Mouse (Mus musculus) myocyte (in vitro differentiated cells): ENCODE results near the gene Atp2a2.

Experiments used
- CEBPB ChIP-seq: IDR thresholded peaks from 2 replicates; pipeline ENCODE4 v1.6.1; 2011; ENCODE audit warnings: mild to moderate bottlenecking, moderate library complexity; ENCODE audit not compliant: poor library complexity, insufficient read depth, severe bottlenecking
- E2F4 ChIP-seq: IDR thresholded peaks from one replicate; pipeline ENCODE4 v1.6.1; 2011; ENCODE audit warnings: mild to moderate bottlenecking, control low read depth, moderate library complexity; ENCODE audit not compliant: insufficient read depth
- MAX ChIP-seq: IDR thresholded peaks from one replicate; pipeline ENCODE4 v1.6.1; 2011; ENCODE audit warnings: low read depth, mild to moderate bottlenecking, control low read depth
- MYOG ChIP-seq, 3 experiments: IDR thresholded peaks; one replicate each; pipeline ENCODE4 v1.6.1; 2011; ENCODE audit warnings: control low read depth in 2 of 3, low read depth in 2 of 3, mild to moderate bottlenecking in 2 of 3; ENCODE audit not compliant: insufficient read length in 2 of 3, control insufficient read depth in 1 of 3, insufficient read depth in 1 of 3
- POLR2A ChIP-seq: IDR thresholded peaks from one replicate; pipeline ENCODE4 v1.6.1; 2011; ENCODE audit warnings: low read depth, mild to moderate bottlenecking, control low read depth, moderate library complexity; ENCODE audit not compliant: insufficient read length
- POLR2AphosphoS2 ChIP-seq: IDR thresholded peaks from one replicate; pipeline ENCODE4 v1.6.1; 2011; ENCODE audit warnings: low read depth, control low read depth; ENCODE audit not compliant: insufficient read length
- REST ChIP-seq: IDR thresholded peaks from one replicate; pipeline ENCODE4 v1.6.1; 2011; ENCODE audit warnings: mild to moderate bottlenecking, control low read depth, moderate library complexity; ENCODE audit not compliant: insufficient read depth, insufficient read length

DNA sequence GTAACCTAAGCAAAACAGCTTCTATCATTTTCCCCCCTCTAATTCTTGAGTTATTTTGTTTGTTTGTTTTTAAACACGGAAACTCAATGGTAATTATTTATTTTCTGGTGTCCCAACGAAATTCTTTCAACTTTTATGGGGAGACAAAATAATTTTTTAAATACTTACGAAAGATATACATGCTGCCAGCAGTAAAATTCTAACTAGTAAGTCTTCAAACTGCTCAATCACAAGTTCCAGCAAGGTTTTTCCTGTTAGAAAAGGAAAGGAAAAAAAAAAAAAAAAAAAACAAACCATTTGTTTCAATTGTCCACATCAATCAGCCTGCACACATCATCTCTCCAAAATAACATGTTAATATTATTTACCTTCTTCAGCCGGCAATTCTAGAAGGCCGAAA lies 1.5 kb downstream of the Atp2a2 start:
- no peak for TF ChIP-seq E2F4
- no peak for TF ChIP-seq POLR2A
- TF ChIP-seq MAX: no peak
- TF ChIP-seq CEBPB: no peak
- no peak for TF ChIP-seq REST
- no peak for TF ChIP-seq POLR2AphosphoS2
- no peak for TF ChIP-seq MYOG (IDR thresholded peaks at IDR 0.05; ENCODE audit: control insufficient read depth in 1 of 3, insufficient read depth in 1 of 3, insufficient read length in 2 of 3, low read depth in 2 of 3)
